Mouse (Mus musculus): ENCODE results near the gene F13a1. TPM values are rescaled to one million over a fixed set of nuclear protein-coding genes. Genes with fewer than 3 reads are reported as not detected.

The F13a1 gene
- polyA plus RNA-seq, 1 experiment = 1.9 TPM

GRCm38 (mm10) chr13:36958996-36959395 lies 91.0 kb downstream of the F13a1 start:
- DNase-seq (ENCODE audit: extremely low spot score in 1 of 2, low spot score in 1 of 2) = peak in 1 of 2 experiments; percentile 9

- no peak for DNase-seq (ENCODE audit: extremely low spot score in 1 of 2, low spot score in 1 of 2)
Observed at GRCm38 (mm10) chr13:36954937-36955336, 95.1 kb downstream of the F13a1 start.

- DNase-seq (ENCODE audit: extremely low spot score in 1 of 2, low spot score in 1 of 2) = no peak
Observed at GRCm38 (mm10) chr13:36953676-36954075, 96.4 kb downstream of the F13a1 start.

GRCm38 (mm10) chr13:36941891-36942290 lies 108.2 kb downstream of the F13a1 start:
- DNase-seq (ENCODE audit: extremely low spot score in 1 of 2, low spot score in 1 of 2) = no peak

GRCm38 (mm10) chr13:36932066-36932465 lies 118.0 kb downstream of the F13a1 start:
- no peak for DNase-seq (ENCODE audit: extremely low spot score in 1 of 2, low spot score in 1 of 2)

GRCm38 (mm10) chr13:36919737-36920136 lies 130.3 kb downstream of the F13a1 start:
- DNase-seq (ENCODE audit: extremely low spot score in 1 of 2, low spot score in 1 of 2) = no peak

- DNase-seq (ENCODE audit: extremely low spot score in 1 of 2, low spot score in 1 of 2) = no peak
Observed at GRCm38 (mm10) chr13:36903885-36904284, 146.2 kb downstream of the F13a1 start.

- DNase-seq (ENCODE audit: extremely low spot score in 1 of 2, low spot score in 1 of 2) = no peak
Observed at GRCm38 (mm10) chr13:36903447-36903846, 146.6 kb downstream of the F13a1 start.

- DNase-seq (ENCODE audit: extremely low spot score in 1 of 2, low spot score in 1 of 2) = no peak
Observed at GRCm38 (mm10) chr13:36901603-36902002, 148.4 kb downstream of the F13a1 start.

GRCm38 (mm10) chr13:36901016-36901415 lies 149.0 kb downstream of the F13a1 start:
- DNase-seq (ENCODE audit: extremely low spot score in 1 of 2, low spot score in 1 of 2) = no peak

GRCm38 (mm10) chr13:36896061-36896460 lies 154.0 kb downstream of the F13a1 start:
- no peak for DNase-seq (ENCODE audit: extremely low spot score in 1 of 2, low spot score in 1 of 2)

GRCm38 (mm10) chr13:36893762-36894161 lies 156.3 kb downstream of the F13a1 start:
- DNase-seq (ENCODE audit: extremely low spot score in 1 of 2, low spot score in 1 of 2) = peak; percentile 74 to 83

- DNase-seq (ENCODE audit: extremely low spot score in 1 of 2, low spot score in 1 of 2) = peak; percentile 53 to 67
Observed at GRCm38 (mm10) chr13:36892216-36892615, 157.8 kb downstream of the F13a1 start.

GRCm38 (mm10) chr13:36885973-36886372 lies 164.1 kb downstream of the F13a1 start:
- DNase-seq (ENCODE audit: extremely low spot score in 1 of 2, low spot score in 1 of 2) = no peak

- no peak for DNase-seq (ENCODE audit: extremely low spot score in 1 of 2, low spot score in 1 of 2)
Observed at GRCm38 (mm10) chr13:36839111-36839510, 210.9 kb downstream of the F13a1 start.

All from frontal cortex, adult 2 months (tissue).